Mouse (Mus musculus): ENCODE measurements around the gene Golga3.

- no peak for TF ChIP-seq CTCF (IDR thresholded peaks at IDR 0.05; ENCODE audit: insufficient read depth, low read depth, low read length)
- no peak for TF ChIP-seq POLR2A (IDR thresholded peaks at IDR 0.05; ENCODE audit: insufficient read depth, low read depth, low read length)
These were observed at the start of gene Golga3 for GRCm38 (mm10) chr5:110176362-110177020.

Data from olfactory bulb, adult 2 months (tissue).